Mouse (Mus musculus) forebrain, embryonic 14.5 days (tissue): Measurements from ENCODE around the gene Rtl1. TPM values are rescaled to one million over a fixed set of nuclear protein-coding genes. Genes with fewer than 3 reads are reported as not detected.
A peak's percentile ranks its signal among the peaks of the same experiment; 100 is the strongest.

Experiments
- ATAC-seq: fragments of 200-750 bp; cut with Nextera tagmentation; 2 replicates; pipeline ENCODE4 v1.8.0; 2017; ENCODE audit warnings: mild to moderate bottlenecking, moderate library complexity
- DNase-seq: peaks from one replicate; pipeline ENCODE4 v3.0.0-alpha.2; 2015; ENCODE audit warnings: low spot score
- H3K27ac ChIP-seq: fragments of 300-500 bp; sonication (generic); 2 replicates; pipeline ENCODE4 v1.5.1; 2014; ENCODE audit warnings: low read depth, mild to moderate bottlenecking, control low read depth, low read length, moderate library complexity
- H3K27me3 ChIP-seq: fragments of 300-500 bp; sonication (generic); replicated peaks from 2 replicates; pipeline ENCODE4 v1.6.1; 2014; ENCODE audit warnings: low read length, control low read depth, mixed read lengths; ENCODE audit not compliant: control insufficient read depth, insufficient read depth
- H3K36me3 ChIP-seq: fragments of 300-500 bp; sonication (generic); 2 replicates; pipeline ENCODE4 v1.6.1; 2014; ENCODE audit warnings: low read length, control low read depth; ENCODE audit not compliant: control insufficient read depth, insufficient read depth
- H3K4me1 ChIP-seq: fragments of 300-500 bp; sonication (generic); 2 replicates; pipeline ENCODE4 v1.6.1; 2014; ENCODE audit warnings: antibody characterized with exemption, low read length, control low read depth; ENCODE audit not compliant: control insufficient read depth, insufficient read depth
- H3K4me2 ChIP-seq: fragments of 300-500 bp; sonication (generic); 2 replicates; pipeline ENCODE4 v1.6.1; 2014; ENCODE audit warnings: mild to moderate bottlenecking, control low read depth, low read length
- H3K4me3 ChIP-seq: fragments of 300-500 bp; sonication (generic); 2 replicates; pipeline ENCODE4 v1.5.1; 2014; ENCODE audit warnings: low read depth, low read length, control low read depth
- H3K9ac ChIP-seq: fragments of 300-500 bp; sonication (generic); 2 replicates; pipeline ENCODE4 v1.6.1; 2014; ENCODE audit warnings: mild to moderate bottlenecking, low read length, control low read depth, moderate library complexity
- H3K9me3 ChIP-seq: fragments of 300-500 bp; sonication (generic); replicated peaks from 2 replicates; pipeline ENCODE4 v1.6.1; 2016; ENCODE audit warnings: low read length, control low read depth, mixed read lengths; ENCODE audit not compliant: control insufficient read depth
- WGBS: fragments of 180-500 bp; shearing (Covaris S2); extraction: QIAGEN DNeasy Blood & Tissue Kit; methylation state at CpG from one replicate; pipeline ENCODE4 v1.1.7; 2014; 5-methylcytosine and 5-hydroxymethylcytosine counted together
- microRNA counts: library from miRNA; unstranded; fragments of <30 nt; microRNA quantifications from one replicate; lab custom pipeline; 2016
- microRNA-seq: library from miRNA; unstranded; fragments of <30 nt; microRNA quantifications from one replicate; pipeline ENCODE4, GENCODE M21; 2016
- polyA plus RNA-seq: library from polyadenylated mRNA; unstranded; fragments of >200 nt; fragmentation: Nextera tagmentation; extraction: Ambion mirVana; gene quantifications from 2 replicates; pipeline ENCODE4 v1.2.1, GENCODE M21; 2014

The Rtl1 gene
- polyA plus RNA-seq, 1 experiment from 2014 or later = 0.37 TPM

- Histone ChIP-seq H3K4me3 (peak overlapping the region; percentile 37), H3K4me2 (peak overlapping the region; percentile 41), H3K4me1 (peaks cover 8% of the 10 kb centered on the region; the same call in 1 of the 2 replicates), H3K9ac (peak overlapping the region; percentile 66), H3K27ac (peak overlapping the region; percentile 35; the same call in 1 of the 2 replicates), H3K9me3 (peaks cover 6% of the 10 kb centered on the region; the same call in 1 of the 2 replicates), H3K36me3 (peaks cover 8% of the 10 kb centered on the region), H3K27me3 (no peaks in the 10 kb centered on the region)
- ATAC-seq (no peak), DNase-seq (peak; percentile 33)
- 50% methylated on average over 14 of the region's 14 CpGs for WGBS
These were observed 58.1 kb downstream of the Rtl1 start for GRCm38 (mm10) chr12:109542011-109542410.

GRCm38 (mm10) chr12:109541540-109541899, 58.6 kb downstream of the Rtl1 start:
- peak overlapping the region; percentile 41 for H3K4me2 ChIP-seq
- peak; percentile 33 for DNase-seq
- no peak for ATAC-seq
- peaks cover 4% of the 10 kb centered on the region for H3K36me3 ChIP-seq
- H3K9me3 ChIP-seq = peaks cover 6% of the 10 kb centered on the region; the same call in 1 of the 2 replicates
- H3K4me1 ChIP-seq = peaks cover 4% of the 10 kb centered on the region; the same call in 1 of the 2 replicates
- 56% methylated on average over 16 of the region's 16 CpGs for WGBS
- H3K27ac ChIP-seq = peak overlapping the region; percentile 35; the same call in 1 of the 2 replicates
- H3K4me3 ChIP-seq = peak overlapping the region; percentile 37
- peak overlapping the region; percentile 66 for H3K9ac ChIP-seq
- H3K27me3 ChIP-seq = no peaks in the 10 kb centered on the region

- DNase-seq = peak; percentile 92
- 48% methylated on average over 30 of the region's 30 CpGs for WGBS
- peaks cover 4% of the 10 kb centered on the region; the same call in 1 of the 2 replicates for H3K36me3 ChIP-seq
- no peaks in the 10 kb centered on the region for H3K4me1 ChIP-seq
- peaks cover 6% of the 10 kb centered on the region; the same call in 1 of the 2 replicates for H3K9me3 ChIP-seq
- H3K27ac ChIP-seq = peak overlapping the region; percentile 59
- H3K9ac ChIP-seq = peak overlapping the region; percentile 66
- peak overlapping the region; percentile 41 for H3K4me2 ChIP-seq
- peak overlapping the region; percentile 37 for H3K4me3 ChIP-seq
- peak; percentile 76 for ATAC-seq
- no peaks in the 10 kb centered on the region for H3K27me3 ChIP-seq
These were observed 59.2 kb downstream of the Rtl1 start for GRCm38 (mm10) chr12:109540739-109541539.

GRCm38 (mm10) chr12:109539950-109540349, 60.2 kb downstream of the Rtl1 start:
- no peak overlapping the region for H3K27ac ChIP-seq
- no peak for ATAC-seq
- H3K4me2 ChIP-seq = peak overlapping the region; percentile 41
- H3K36me3 ChIP-seq = peaks cover 4% of the 10 kb centered on the region; the same call in 1 of the 2 replicates
- DNase-seq = peak; percentile 36
- H3K4me3 ChIP-seq = peak overlapping the region; percentile 37
- 49% methylated on average over 13 of the region's 13 CpGs for WGBS
- H3K27me3 ChIP-seq = no peaks in the 10 kb centered on the region
- peak overlapping the region; percentile 51; the same call in 1 of the 2 replicates for H3K9ac ChIP-seq
- no peaks in the 10 kb centered on the region for H3K4me1 ChIP-seq
- peaks cover 6% of the 10 kb centered on the region; the same call in 1 of the 2 replicates for H3K9me3 ChIP-seq

MicroRNAs encoded within 50 kb of the gene (microRNA counts, 519-probe panel; counts per million panel counts)
- microRNA mmu-miR-1188 (lab: Ali Mortazavi, UCI) (not detected), microRNA mmu-miR-127 (lab: Ali Mortazavi, UCI) (4,737 counts per million, percentile 67 among the panel's probes with 10 or more counts), microRNA mmu-miR-136 (lab: Ali Mortazavi, UCI) (5,153 counts per million, percentile 79 among the panel's probes with 10 or more counts), microRNA mmu-miR-1906 (lab: Ali Mortazavi, UCI) (not detected), microRNA mmu-miR-337-3p (lab: Ali Mortazavi, UCI) (not detected), microRNA mmu-miR-337-5p (lab: Ali Mortazavi, UCI) (not detected), microRNA mmu-miR-341 (lab: Ali Mortazavi, UCI) (not detected), microRNA mmu-miR-370 (lab: Ali Mortazavi, UCI) (3,571 counts per million, percentile 33 among the panel's probes with 10 or more counts), microRNA mmu-miR-431 (lab: Ali Mortazavi, UCI) (4,384 counts per million, percentile 57 among the panel's probes with 10 or more counts), microRNA mmu-miR-432 (lab: Ali Mortazavi, UCI) (not detected), microRNA mmu-miR-433 (lab: Ali Mortazavi, UCI) (4,891 counts per million, percentile 74 among the panel's probes with 10 or more counts), microRNA mmu-miR-434-3p (lab: Ali Mortazavi, UCI) (5,126 counts per million, percentile 79 among the panel's probes with 10 or more counts), microRNA mmu-miR-434-5p (lab: Ali Mortazavi, UCI) (4,330 counts per million, percentile 53 among the panel's probes with 10 or more counts), microRNA mmu-miR-493 (lab: Ali Mortazavi, UCI) (not detected), microRNA mmu-miR-540-3p (lab: Ali Mortazavi, UCI) (not detected), microRNA mmu-miR-540-5p (lab: Ali Mortazavi, UCI) (not detected), microRNA mmu-miR-665 (lab: Ali Mortazavi, UCI) (not detected), microRNA mmu-miR-673-3p (lab: Ali Mortazavi, UCI) (not detected), microRNA mmu-miR-673-5p (lab: Ali Mortazavi, UCI) (not detected), microRNA mmu-miR-770-3p (lab: Ali Mortazavi, UCI) (2,522 counts per million, percentile 14 among the panel's probes with 10 or more counts), microRNA mmu-miR-770-5p (lab: Ali Mortazavi, UCI) (not detected)

Small RNAs within 50 kb of the gene (microRNA-seq; reads per million reads assigned to microRNA genes)
- not detected for gene Gm23912
- 3.8 reads per million, percentile 21 among the genes with 10 or more reads in this experiment for gene Mir1188
- 4,135 reads per million, percentile 91 among the genes with 10 or more reads in this experiment for gene Mir127
- gene Mir136 = not detected
- gene Mir1906-1 = not detected
- 2.3 reads per million, percentile 13 among the genes with 10 or more reads in this experiment for gene Mir3070a
- gene Mir3070b = not detected
- gene Mir3071 = not detected
- gene Mir337 = not detected
- 388 reads per million, percentile 73 among the genes with 10 or more reads in this experiment for gene Mir341
- not detected for gene Mir3544
- 497 reads per million, percentile 75 among the genes with 10 or more reads in this experiment for gene Mir370
- gene Mir431 = 1,589 reads per million, percentile 84 among the genes with 10 or more reads in this experiment
- gene Mir432 = not detected
- gene Mir433 = 1,077 reads per million, percentile 81 among the genes with 10 or more reads in this experiment
- gene Mir434 = 1,691 reads per million, percentile 84 among the genes with 10 or more reads in this experiment
- gene Mir493 = 25.7 reads per million, percentile 41 among the genes with 10 or more reads in this experiment
- gene Mir540 = 234 reads per million, percentile 68 among the genes with 10 or more reads in this experiment
- gene Mir665 = 159 reads per million, percentile 63 among the genes with 10 or more reads in this experiment
- 73.3 reads per million, percentile 53 among the genes with 10 or more reads in this experiment for gene Mir673
- 466 reads per million, percentile 74 among the genes with 10 or more reads in this experiment for gene Mir770

Other genes starting within 250 kb of the Rtl1 start
- gene Dlk1, start 147.5 kb downstream of the Rtl1 start, polyA plus RNA-seq = 57.9 and 61.8 TPM in 2 replicates